Mouse (Mus musculus): Measurements from ENCODE around the gene Ppt1.
A peak's percentile ranks its signal among the peaks of the same experiment; 100 is the strongest.
"Not testable (repeated sequence)": the region's sequence is repeated elsewhere in the genome, so short reads cannot be mapped to it uniquely, and the experiment has no call there.

Gene Ppt1

DNA sequence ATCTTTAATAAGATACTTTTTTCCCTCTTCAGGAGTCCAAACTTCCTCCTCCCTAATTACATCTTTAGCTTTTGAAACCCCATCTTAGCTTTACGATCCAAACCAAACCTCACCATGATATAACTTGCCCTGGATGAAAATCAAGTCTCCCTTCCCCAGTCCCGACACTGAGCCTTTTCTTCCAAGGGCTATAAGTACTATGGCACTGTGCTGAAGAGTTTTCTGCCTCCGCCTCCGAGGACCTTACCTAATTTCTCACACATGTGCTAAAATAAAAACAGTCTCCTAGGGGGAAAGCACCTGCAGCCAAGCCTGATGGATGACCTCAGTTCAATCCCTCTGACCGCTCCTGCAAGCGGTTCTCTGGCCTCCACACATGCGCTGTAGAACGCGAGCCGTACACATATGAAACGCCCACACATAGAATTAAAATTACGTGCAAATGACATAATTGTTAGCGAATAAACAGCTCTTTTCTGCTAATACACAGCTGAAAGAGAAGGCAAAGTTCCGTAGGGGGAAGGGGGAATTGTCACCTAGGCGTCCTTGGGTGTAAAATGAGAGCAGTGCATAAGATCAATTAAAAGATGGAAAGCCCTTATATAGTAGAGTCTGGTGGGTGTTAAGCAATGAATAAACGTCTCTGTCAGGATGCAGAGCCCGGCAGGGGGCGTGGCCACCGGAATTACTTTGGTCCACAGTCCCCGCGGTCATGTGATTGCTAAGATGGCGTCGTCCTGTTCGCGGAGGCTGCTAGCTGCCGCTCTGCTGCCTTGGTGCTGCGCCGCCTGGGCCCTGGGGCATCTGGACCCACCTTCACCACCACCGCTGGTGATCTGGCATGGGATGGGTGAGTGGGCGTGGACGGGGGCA is at the start of gene Ppt1:
Ppt1 (plus strand) TSS at position 713 of the 873 bp plus-strand sequence.
- DNase-seq (ENCODE audit: low spot score in 2 of 2): peak; percentile 84 to 89

DNA sequence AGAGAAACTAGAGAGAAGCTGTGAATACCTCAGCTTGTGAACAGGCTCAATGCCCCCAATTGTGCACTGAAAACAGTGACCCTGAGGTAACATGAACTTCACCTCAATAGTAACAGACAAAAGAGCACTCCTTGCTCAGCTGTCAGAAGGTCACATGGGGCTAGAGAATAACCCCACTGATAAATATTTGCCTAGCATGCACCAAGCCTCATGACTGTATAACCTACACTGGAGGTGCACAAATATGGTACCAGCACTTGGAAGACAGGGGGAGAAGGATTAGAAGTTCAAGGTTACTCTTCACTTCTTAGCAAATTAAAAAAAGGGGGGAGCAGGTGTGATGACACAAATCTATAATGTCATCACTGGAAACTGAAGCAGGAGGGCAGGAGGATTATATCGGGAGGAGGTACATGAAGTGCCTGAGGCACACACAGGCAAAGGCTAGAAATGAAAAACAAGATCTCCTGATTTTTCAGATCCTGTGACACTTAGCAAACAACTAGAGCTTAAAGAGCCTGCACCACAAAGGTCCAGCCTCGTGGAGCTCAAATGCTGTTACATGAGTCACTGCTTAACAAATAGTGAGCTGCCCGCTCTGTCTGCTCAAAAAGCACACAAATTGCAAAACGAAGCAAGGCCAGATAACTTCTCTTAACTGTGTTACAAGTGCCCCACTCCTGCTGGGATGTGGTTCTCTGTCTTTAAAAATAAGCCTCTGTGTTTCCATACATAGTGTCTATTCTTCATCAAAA is 46.5 kb upstream of the Ppt1 start:
- no peak for DNase-seq (ENCODE audit: low spot score in 2 of 2)

GRCm38 (mm10) chr4:122808108-122808507 is 27.9 kb upstream of the Ppt1 start:
- DNase-seq (ENCODE audit: low spot score in 2 of 2): peak; percentile 66 to 70

GRCm38 (mm10) chr4:122811180-122811579 is 24.9 kb upstream of the Ppt1 start:
- no peak for DNase-seq (ENCODE audit: low spot score in 2 of 2)

DNA sequence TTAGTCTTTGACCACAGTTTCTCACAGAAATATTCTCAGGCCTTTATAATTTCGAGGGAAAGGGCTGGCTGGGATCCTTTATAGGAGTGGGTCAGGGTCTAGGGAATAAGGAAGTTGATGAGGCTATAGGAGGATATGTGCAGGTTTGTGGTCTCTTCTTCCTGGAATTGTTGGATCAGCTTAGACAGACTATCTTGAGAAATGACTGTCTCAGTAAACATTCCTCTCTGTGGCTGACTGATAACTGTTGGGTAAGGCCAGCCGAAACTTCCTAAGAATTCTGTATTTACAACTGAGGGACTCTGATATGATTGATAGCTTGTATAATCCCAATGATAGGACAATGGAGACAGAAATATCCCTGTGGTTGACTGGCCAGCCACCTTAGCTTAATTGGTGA is 24.2 kb upstream of the Ppt1 start:
- DNase-seq (ENCODE audit: low spot score in 2 of 2): no peak

DNA sequence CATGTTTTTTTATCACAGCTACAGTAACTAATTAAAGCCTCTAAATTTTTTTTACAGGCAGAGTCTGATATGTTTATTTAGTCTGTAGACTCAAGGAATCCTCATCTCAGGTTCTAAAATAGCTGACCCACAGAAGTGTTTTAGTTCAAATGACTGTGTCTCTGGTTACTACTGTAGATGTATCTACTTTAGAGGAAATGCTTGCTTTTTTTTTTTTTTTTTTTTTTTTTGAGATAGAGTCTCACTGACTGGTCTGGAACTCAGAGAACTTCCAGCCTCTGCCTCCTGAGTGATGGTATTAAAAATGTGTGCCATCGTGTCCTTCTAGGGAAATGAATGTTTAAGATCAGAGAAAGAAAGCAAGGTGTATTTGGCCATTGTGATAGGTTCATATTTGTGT is 19.8 kb upstream of the Ppt1 start:
- DNase-seq (ENCODE audit: low spot score in 2 of 2): no peak

DNA sequence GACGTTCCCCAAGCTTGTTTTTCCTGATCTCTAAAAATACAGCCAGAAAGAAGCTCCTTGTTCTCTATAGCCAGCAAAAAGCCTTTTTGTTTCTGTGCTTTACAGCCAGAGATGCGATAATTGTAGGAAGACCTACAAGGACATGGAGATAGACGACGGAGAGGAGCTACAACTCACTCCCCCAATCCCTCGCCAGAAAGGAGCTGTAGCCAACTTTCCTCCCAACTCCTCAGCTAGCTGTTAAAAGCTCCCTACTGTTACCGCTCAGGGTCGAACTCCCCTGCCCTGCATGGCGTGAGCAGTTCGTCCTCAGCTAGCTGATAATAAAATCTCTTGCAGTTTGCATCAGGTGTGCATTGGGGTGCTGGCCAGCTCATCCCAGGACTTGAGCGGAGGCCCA is 15.1 kb upstream of the Ppt1 start:
- DNase-seq (ENCODE audit: low spot score in 2 of 2): not testable (repeated sequence)

DNA sequence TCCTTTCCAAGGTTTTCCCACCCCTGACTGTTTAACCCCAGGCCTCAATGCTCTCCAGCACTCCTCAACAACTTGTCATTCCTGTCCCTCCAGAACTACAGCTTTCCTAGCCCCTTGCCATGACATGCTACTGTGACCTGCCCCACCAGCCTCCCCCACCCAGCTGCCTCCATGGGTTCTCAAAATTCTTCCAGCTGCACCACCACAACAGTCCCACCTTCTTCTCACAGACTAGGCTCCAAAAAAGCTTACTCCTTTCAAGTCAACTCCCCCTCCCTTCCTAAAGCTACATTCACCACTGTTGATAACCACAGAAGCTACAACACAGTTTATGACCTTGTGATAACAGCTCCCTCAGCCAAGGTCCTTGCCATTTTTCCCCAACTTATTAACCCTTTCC is 8.4 kb upstream of the Ppt1 start:
- no peak for DNase-seq (ENCODE audit: low spot score in 2 of 2)

DNA sequence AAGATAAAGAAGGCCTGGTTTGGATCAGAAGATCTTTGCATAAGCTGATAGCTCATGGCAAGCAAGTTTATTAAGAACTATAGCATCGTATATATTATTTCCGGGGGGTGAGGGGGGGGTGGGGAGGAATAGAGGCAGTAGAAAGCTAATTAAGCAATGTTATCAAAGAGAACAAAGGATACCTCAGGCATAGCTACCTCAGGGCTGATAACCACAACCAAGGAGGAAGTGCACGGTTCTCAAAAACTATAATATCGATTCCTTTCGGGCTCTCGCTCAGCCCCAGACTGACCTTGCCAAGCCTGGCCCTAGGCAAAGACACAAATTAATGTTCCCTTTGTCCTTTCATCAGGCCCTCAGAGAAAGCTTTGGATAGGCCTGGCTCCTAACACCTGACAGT is 6.7 kb upstream of the Ppt1 start:
- DNase-seq (ENCODE audit: low spot score in 2 of 2): no peak

DNA sequence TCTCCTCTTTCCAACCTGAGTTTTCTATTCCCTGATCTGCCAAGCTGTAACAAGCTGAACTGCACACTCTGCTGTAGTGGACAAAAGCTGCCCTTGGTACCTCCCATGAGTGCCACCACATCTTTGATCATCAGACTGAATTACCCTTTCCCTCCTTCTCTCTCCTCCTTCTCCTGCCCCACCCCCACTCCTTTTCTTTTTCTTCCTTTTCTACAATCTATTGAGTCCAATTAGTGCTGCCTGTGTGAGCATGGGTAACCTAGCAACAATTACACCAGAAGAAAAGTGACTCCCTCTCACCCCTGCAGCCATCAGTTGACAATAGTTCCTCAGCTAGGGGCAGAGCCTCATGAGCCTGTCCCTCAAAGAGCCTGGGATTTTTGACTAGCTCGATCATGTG is 4.2 kb upstream of the Ppt1 start:
- no peak for DNase-seq (ENCODE audit: low spot score in 2 of 2)

DNA sequence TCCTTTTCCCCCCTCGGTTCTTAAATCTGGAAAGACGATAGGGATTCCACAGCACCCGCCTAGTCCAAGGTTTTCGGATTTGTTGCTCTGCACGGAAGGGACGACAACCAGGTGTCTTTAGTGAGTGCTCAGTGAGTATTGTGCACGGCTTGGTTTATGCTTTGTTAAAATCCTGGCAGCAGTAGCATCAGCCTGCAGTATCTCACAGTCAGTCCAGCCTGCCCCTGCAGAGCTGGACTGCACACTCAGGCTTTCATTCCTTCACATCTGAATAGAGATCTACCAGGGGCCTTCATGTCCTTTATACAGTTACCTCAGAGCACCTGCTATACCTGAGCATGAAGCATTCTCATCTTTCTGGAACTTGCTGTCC is 347 bp downstream of the Ppt1 start:
- no peak for DNase-seq (ENCODE audit: low spot score in 2 of 2)

GRCm38 (mm10) chr4:122837180-122837730 is 1.2 kb downstream of the Ppt1 start:
- no peak for DNase-seq (ENCODE audit: low spot score in 2 of 2)

GRCm38 (mm10) chr4:122837994-122838393 is 2.0 kb downstream of the Ppt1 start:
- DNase-seq (ENCODE audit: low spot score in 2 of 2): no peak

GRCm38 (mm10) chr4:122838416-122838815 is 2.4 kb downstream of the Ppt1 start:
- no peak for DNase-seq (ENCODE audit: low spot score in 2 of 2)

DNA sequence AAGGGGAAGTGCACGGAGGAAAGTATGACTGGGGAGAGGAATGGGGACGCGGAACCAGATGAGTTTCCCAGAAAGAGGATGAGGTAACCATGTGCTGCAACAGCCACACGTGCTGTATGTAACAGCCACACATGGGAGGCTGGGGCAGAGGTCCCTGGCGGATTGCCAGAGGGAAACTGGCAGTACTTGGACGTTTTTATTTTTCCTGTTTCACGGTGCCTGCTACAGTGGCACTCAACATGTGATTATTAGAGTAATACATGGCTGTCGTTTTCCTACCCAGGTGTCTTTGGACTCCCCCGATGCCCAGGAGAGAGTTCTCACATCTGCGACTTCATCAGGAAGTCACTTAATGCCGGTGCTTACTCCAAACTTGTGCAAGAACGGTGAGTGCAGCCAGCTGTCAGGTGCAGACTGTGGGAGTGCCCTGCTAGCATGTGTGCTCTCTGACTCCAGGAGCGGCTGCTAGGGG is 12.1 kb downstream of the Ppt1 start:
- DNase-seq (ENCODE audit: low spot score in 2 of 2): peak; percentile 53 to 64

DNA sequence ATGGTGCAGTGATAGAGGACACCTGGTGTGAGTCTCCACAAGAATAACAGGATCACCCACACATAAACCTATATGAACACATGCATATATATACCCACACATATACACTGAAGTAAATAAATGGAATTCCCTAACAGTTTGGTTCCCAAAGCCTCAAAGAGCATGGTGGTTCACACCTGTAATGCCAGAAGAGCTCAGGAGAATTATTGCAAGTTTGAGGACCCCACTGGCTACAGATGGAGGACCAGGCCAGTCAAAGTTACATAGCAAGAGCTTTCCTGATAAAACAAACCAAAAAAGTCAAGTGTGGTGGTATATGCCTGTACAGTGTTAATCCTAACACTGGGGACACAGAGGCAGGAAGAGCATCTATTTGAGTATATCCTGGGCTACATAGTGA is 15.5 kb downstream of the Ppt1 start:
- no peak for DNase-seq (ENCODE audit: low spot score in 2 of 2)

DNA sequence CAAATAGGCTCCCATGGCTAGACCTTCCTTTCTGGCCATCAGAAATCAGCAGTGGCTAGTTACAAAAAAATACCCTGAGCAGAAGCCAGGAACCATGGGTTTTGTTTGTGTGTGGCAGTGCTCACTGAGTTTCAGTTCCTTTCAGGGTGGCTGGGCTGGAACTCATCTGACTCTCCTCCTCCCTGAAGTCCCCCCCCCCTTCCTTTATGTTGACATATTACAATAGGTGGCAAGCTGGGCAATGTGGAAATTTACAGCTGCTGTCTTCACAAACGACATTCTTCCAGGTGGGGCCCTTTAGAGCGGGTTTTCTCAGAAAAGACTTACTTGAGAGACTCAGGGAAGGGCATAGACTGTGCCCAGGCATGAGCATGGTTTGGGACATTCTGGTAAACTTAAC is 17.6 kb downstream of the Ppt1 start:
- DNase-seq (ENCODE audit: low spot score in 2 of 2): peak; percentile 76 to 77

- peak in 1 of 2 experiments; percentile 29 for DNase-seq (ENCODE audit: low spot score in 2 of 2)
These were observed 18.7 kb downstream of the Ppt1 start for GRCm38 (mm10) chr4:122854770-122855169.

GRCm38 (mm10) chr4:122857909-122858308 is 21.9 kb downstream of the Ppt1 start:
- no peak for DNase-seq (ENCODE audit: low spot score in 2 of 2)

- no peak for DNase-seq (ENCODE audit: low spot score in 2 of 2)
These were observed 23.1 kb downstream of the Ppt1 start for GRCm38 (mm10) chr4:122859096-122859674.

- DNase-seq (ENCODE audit: low spot score in 2 of 2): no peak
These were observed 25.8 kb downstream of the Ppt1 start for GRCm38 (mm10) chr4:122861836-122862235.

DNA sequence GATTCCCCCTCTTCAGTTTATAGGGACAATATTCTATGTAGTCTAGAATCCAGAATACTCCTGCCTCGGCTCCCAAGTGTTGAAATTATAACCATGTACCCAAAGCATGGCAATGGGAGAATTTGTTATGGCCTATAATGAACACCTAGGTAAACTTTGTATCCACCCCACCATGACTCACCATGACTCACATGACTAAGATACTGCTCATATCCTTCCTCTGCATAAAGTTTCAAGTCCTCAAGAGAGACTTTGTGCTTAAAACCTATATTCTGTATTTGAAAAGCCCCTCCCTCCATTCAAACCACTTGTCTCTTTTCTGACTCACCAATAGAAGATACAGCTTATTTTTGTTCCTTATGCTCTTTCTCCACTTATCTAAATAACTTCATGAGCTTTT is 32.0 kb downstream of the Ppt1 start:
- DNase-seq (ENCODE audit: low spot score in 2 of 2): no peak

Measured in spleen, postnatal 36 days (tissue).